Mouse (Mus musculus): ENCODE measurements around the gene Map3k13.

- TF ChIP-seq CTCF (IDR thresholded peaks at IDR 0.05; ENCODE audit: borderline replicate concordance, insufficient read depth, low read depth, low read length) (no peak), POLR2A (IDR thresholded peaks at IDR 0.05; ENCODE audit: borderline replicate concordance, insufficient read depth, low read length) (no peak)
Observed at GRCm38 (mm10) chr16:21904636-21905035, 110.5 kb downstream of the Map3k13 start.
